Mouse (Mus musculus) megakaryocyte, adult 5-6 weeks (primary cell): ENCODE measurements around the gene Srek1. TPM values are rescaled to one million over a fixed set of nuclear protein-coding genes. Genes with fewer than 3 reads are reported as not detected.

Experiments used
- ATAC-seq: 2 replicates; pipeline ENCODE4 v1.8.0; 2016; ENCODE audit warnings: mild to moderate bottlenecking, inconsistent platforms; ENCODE audit not compliant: poor library complexity, severe bottlenecking
- total RNA-seq, 2 experiments: library from RNA; stranded (forward) in 1 of 2; stranded (reverse) in 1 of 2; fragments of 153-499, 151-499 nt in 1 of 2; fragments of 221-1000, 200-1000 nt in 1 of 2; gene quantifications; 2 replicates each; pipeline versions ENCODE4 v1.2.3 to v1.2.4; 2015 to 2017

Srek1 gene
- total RNA-seq (2015), result 19.0 and 25.3 TPM in 2 replicates
- 49.4 and 51.2 TPM in 2 replicates for total RNA-seq (2017)

DNA sequence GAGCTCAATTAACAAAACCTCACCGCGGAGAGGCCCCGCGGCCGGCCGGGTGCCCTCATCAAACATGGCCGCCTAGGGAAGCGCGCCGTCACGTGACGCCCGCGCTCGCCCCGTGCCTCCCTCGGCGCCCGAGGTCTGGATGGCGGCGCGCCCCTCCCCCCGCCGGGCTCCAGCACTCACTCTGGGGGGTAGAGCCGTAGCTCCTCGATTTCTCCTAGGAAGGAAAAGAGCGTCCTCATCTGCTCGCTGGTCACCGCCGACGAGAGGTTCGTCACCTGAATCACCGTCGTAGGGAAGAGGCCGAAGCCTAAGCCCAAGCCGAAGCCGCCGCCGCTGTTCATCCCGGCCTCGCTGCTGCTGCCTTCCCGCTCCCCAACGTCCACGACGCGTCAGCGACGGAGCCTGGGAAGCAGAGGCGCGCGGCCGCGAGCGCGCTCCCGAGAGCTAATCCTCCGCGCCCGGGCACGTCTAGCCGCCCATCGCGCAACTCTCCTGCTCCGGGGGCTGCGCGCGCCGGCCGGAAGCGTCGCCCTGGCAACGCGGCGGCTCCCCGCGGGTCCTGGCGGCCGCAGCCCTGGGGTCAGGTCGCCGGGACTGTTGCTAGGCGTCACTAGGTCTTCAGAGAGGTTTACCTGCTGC, at the start of gene Srek1:
Gene Srek1, minus strand, starts transcription at position 490 of the 639 bp plus-strand sequence.
- ATAC-seq, result peak; percentile 86

DNA sequence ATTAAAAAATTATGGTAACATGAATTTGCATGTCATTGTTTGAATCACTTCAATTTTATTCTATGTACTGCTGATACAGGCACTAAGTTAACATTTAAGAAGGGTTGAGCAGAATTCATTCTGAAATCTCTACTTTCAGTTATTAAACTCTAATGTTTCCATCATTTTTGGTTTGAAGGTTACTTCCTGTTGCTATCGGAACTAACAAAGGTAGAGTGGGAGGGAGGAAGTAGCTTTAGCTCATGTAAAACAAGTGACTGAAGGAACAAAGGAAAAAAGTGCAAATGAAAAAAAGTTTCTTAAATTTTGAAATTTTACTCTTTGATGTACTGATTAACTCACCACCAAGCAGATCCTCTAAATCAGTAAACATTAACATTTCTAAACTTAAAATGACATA, 47.9 kb upstream of the Srek1 start:
- ATAC-seq, result no peak

DNA sequence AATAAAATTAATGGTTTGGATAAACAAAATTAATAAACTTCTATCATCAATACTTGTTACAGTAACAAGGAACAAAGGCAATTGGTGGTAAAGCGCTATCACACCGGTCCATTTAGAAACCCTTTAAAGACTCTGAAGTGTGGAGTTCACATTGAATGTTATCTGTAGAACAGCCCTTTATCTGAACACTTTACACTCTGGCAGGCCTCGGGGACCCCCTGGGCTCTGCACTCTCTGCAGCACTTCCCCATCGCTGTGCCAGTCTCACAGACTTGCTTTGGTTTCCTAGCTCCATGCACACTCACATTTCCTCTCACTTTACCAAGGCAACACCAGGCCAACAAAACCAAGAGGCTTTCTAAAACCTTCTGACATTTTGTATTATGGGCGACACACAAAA, 45.0 kb upstream of the Srek1 start:
- ATAC-seq, result no peak

DNA sequence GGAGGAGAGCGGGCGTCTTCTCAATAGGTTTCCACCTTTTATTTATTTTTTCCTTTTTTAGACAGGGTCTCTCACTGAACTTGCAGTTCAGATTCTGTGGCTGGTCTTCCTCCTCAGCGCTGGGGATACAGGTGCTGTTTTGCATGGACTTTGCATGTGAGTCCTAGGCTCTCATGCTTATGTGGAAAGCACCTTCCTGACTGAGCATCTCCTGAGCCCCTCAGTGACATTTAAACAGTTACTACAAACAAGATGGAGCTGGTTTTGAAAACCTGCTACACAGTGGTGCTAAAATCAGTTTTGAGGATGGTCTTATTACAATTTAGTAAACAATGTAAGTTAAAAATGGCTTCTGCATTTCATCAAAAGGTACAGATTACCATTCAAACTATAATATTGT, 43.5 kb upstream of the Srek1 start:
- no peak for ATAC-seq

DNA sequence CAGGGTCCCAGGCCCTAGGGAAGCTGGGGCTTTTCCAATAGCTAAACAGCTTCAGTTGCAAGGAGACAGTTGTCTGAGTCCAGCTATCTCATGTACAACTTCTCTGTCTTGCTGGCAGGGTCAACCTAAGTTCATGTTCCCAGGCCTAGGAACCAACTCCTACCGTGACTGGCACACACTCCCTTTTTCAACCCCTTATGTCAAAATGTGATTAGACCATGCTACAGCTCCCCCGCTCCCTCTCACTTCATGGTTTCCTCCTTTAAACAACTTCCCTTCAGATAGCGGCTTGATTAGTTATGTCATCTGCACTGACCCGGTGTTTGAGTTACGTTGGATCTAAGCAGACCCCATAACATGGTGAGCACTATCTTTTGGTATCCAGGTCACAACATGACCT, 33.1 kb upstream of the Srek1 start:
- no peak for ATAC-seq

DNA sequence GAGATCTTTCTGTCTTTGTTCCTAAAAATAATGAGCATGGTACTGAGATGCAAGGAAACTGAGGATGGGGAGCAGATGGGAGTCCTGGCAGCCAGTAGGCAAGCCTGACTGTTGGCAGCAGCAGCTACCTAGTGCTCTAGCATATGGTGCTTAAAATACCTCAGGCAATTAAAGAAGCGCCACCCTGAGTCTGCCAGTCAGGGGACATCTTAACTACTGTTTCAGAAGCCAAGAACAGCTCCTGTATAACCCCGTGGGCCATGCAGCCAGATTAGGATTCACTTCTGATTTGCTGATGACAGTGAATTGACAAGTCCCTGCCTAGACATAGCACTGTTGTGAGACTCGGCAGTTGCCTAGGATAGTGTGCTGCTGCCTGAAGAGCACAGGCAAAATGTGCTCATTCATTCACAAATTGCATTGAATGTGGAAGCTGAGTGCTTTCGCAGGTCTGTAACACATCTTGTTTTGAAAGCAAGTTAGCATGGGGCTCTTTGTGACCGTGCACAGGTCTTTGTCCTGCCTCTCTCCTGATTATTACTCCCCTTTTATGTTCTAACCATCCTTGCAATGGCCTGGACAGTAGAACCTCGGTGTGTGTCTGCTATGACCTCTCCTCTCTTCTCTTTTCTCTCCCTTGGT, 31.9 kb upstream of the Srek1 start:
- ATAC-seq, result no peak

DNA sequence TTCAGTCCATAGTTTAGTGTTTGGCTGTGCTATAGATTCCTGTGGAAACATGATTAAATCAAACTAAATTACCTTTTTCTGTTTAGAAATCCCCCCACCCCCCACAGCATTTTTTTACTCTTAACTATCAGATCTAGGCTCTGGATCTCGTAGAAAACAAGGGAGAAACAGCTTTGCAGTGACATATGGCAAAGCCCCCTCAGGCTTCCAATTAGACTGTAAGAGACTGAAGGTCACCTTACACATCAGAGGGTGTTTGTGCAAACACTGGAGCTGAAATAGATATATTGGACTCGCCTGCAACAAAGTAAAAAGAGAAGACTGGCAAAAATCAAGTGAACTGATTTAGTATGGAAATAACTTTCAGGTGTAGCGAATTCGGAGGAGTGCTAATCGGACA, 29.3 kb upstream of the Srek1 start:
- ATAC-seq, result no peak

DNA sequence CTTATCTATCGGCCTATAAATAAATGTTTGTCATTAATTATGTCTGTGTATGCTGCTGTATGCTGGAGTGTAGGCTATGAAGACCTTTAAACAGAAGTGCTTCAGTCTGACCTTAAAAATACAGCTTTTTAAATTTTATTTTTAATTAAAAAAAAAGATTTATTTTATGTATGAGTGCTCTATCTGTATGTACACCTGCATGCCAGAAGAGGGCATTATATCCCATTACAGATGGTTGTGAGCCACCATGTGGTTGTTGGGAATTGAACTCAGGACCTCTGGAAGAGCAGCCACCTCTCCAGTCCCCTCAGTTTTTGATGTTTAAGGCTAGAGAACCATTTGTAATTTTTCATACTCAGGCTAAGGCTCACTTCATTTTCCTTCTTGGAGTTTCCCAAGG, 26.6 kb upstream of the Srek1 start:
- ATAC-seq, result no peak

DNA sequence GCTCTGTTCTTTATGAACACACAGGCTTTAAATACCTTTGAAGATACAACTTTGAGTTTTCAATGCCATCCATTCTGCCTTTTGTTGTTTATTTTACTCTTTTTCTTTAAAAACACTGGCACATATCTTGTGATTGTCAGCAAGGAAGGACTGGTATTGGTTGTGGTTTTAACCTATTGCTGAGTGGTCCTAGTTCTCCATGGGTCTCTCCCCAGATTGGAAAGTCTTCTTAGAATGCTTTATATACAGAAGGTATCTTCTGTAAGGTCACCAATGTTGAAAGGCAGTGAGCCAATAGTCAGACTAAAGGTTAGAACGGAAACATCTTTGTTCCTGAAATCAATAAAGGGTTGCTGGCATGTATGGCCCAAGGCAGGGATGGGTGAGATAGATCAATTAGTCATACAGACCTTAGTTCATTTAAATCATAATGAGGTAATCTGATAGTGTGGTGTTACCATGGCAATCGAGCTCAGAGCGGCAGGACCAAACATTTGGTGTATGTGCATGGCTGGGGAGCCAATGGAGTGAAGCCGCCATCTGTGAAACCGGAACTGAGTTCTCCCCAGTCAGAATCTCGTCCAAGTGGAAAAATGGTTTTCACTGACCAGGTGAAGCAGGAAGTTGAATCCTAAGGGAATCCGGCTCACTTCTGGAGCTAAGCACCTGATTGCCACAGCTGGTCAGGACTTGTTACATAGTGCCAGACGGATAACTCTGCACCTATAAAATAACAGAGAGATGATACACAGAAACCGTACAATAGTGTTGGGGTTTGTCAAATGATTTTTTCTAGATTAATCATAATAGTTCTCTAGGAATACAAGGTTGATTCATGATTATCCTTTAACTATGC, 20.5 kb upstream of the Srek1 start:
- no peak for ATAC-seq

DNA sequence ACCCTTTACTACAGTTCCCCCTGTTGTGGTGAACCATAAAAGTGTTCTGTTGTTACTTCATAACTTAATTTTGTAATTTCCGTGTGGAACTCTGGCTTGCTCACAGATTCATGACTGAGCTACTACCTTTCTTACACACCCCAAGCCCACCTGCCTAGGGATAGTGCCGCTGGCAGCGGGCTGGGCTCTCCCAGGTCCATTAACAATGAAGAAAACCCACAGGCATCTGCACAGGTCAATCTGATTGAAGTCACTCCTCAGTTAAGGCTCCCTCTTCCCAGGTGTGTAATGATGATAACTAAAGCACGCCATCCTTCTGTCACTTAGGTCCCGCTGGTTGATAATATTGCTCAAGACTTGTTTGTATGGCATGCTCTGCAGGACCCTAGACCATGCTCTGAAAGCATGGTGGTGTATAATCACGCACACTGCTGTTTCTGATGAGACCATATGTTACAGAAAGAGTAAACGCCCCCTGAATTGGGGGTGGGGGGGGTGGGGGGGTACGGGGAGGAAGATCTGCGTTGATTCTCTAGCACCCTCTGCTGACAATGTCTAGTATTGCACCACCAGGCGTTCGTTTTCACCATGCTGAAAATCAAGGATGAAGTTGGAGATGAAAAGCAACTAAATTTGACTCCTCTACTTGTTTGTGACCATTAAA, 5.6 kb upstream of the Srek1 start:
- peak; percentile 76 for ATAC-seq

DNA sequence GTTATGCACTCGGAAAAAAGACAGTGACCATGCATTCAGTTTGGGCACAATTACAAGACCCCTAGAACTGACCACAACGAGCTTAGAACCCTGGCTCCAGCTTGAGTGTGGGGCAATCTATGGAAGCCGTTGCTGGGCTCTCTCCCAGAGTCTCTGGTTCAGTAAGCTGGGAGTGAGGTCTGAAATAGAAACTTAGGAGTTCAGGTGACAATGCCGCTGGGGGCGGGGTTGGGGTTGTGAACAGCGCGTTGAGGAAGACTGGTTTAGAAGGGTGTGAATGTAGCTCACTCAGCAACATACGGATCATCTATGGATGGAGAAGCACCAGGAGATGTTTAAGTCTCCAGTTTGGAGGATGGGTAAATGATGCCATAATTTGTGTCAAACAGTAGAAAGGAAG, 2.7 kb upstream of the Srek1 start:
- ATAC-seq, result no peak

DNA sequence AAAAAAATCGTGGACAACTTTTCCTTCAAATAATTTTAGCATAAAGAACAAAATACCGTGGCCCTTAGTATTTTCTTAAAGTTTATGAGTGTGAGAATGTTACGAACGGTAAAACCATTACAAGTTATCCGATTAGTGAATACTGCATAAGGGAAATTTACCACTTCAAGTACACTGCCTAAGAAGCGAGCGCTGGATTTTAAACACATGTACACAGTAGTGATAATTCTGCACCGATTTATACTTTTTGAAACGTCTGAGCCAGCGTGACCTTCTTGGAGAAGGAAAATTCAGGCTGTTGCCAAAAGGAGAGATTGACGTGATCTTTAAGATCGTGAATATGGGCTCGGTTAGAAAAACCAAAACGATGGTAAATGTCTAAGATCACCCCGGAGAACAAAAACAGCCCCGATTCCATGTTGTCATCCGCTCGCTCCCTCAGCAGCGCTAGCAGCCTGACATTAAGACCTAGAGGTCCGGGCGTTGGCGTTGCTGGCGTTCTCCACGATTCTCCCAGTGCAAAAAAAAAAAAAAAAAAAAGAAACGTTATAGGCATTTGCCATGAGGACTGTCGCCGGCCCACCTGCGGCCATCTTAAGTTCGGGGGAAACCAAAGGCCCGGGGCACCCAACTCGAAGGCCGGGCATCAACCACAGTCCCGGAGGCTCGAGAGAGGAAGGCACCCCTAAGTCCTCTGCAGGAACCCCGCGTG, 845 bp downstream of the Srek1 start:
- peak; percentile 58 for ATAC-seq

DNA sequence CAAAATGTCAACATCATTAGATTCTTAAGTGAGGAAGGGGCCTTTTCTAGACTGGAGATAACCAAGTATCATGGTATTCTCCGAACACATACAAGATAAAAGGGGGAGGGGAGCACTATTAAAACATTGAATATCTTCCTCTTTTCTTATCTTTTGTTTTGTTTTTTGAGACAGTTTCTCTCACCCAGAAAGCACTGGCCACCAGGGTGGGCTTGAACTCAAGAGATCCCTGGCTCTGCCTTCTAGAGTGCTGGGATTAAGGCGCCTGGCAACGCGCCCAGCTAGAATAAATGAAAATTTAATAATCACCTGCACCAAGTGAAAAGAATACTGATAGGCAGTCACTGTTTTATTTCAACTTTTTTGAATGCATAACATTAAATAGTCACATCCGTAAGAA, 1.5 kb downstream of the Srek1 start:
- ATAC-seq, result no peak

DNA sequence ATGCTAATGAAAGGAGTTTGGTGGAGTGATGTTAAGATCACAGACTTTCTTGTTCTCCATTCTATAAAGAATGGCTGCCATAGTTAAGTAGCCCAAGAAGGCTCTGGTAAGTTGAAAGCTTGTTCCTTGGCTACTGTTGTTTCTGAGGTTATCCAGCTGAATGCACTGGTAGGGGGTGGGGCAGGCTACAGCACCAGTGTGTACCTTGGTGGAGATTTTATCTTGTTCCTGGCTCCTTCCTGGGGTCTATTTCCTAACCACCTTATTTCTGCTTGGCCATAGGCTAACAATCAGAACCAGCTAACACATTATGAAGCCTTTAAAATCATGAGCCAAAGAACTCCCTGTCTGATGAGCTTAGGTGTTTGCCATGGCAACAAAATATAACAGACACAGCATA, 3.6 kb downstream of the Srek1 start:
- no peak for ATAC-seq

DNA sequence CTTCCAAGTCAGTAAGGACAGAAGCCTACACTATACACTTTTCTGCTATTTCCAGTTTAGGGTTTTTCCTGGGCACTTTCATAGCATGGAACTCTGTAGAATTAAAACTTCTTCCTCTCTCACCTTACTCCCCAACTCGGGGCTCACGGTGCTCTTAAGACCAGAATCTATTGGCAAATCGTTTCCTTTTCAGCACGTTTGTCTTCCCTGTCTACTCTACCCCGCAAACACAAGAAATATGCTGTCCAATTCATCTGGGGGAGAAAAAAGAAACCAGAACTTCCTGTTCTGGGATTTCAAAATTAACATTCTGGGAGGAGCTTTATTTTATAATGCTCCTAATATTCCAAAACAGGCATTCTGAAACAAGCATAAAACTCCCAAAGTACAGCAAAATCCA, 6.5 kb downstream of the Srek1 start:
- peak; percentile 64 for ATAC-seq

DNA sequence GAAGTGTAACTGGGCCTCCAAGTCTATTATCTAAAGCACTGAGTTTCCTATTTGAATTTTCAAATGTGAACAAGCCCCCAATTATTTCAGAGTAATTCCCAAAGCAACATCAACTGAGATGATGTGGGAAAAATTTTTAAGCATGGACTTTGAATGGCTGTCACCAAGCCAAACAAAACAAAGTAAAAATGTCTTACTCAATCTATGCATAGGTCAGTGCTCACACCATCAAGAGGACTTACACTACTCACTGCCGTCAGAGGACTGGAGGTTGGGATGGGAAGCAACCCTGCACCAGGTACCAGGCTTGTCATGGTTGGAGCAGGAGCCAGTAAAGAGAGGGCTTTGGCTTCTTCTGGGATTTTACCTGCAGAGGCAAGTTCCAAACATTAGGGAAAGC, 10.8 kb downstream of the Srek1 start:
- no peak for ATAC-seq

DNA sequence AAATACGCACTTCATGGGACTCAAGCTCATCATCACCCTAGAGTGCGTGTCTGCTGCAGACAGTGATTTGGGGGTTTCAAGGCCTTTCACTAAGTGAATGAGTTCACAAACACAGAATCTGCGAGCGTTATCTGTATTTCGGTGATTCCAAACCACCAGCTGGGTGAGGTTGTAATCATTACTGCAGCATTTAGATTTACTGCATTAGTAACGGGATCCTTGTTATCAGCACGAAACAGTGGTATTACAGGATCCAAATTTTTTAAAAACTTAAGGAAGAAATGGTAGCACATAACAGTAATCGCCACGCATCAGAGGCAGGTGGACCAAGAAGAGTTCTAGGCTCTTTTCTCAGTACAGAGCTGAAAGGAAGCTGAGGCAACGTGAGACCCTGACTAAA, 12.4 kb downstream of the Srek1 start:
- ATAC-seq, result no peak

DNA sequence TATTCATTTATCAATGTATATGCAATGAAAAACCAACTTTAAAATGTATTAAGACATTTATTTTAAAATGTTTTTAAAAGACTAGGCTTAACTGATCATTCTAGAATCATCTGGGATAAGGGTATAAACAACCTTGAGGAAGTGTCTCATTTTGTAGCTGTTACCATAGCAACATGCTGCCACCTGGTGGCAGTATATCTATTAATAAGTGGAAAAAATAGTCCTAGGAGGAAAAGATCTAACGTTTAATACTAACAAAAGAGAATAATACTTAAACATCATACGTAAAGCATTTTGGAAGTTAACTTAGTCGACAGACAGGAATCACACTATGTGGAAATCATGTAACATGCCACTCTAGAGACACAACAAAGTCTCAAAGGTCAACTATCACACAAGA, 23.0 kb downstream of the Srek1 start:
- ATAC-seq, result peak; percentile 88

DNA sequence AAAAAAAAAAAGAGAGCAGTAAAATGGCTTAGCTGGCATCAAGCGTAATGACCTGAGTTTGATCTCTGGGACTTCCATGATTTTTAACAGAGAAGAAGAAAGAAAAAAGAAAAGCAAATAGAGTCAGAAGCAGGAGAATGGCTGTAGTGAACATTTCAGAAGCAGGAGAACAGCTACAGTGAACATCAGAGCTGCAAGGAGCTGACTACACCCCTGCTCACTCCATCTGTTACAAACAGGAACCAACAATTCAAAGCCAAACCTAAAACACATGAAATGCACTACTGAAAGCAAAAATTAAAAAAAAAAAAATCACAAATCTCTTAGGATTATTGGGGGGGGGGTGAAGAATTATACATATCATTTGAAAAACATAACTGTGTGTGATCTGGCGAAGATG, 28.7 kb downstream of the Srek1 start:
- no peak for ATAC-seq

DNA sequence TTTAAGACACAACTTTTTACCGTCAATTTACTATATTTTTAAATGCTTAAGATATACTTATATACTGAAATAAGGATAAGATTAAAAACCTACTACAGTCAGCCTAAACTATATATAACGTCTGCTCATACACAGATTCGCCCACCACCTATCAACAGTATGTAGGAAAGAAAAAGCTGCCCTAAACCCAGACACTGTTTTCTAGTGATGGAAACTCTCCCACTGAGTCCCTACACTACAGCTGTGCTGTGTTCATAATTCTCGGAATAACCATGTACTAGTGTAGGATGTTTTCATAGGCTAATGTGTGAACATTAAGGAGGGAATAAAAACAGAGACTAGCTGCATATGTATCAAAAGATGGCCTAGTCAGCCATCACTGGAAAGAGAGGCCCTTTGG, 29.2 kb downstream of the Srek1 start:
- ATAC-seq, result no peak
